Mouse (Mus musculus): Measurements from ENCODE around the gene Slc35g3.

Gene Slc35g3

GRCm38 (mm10) chr11:69774961-69775360 lies 13.2 kb upstream of the Slc35g3 start:
- peak; percentile 55 for DNase-seq (ENCODE audit: low read depth, low spot score)
- H3K36me3 ChIP-seq (ENCODE audit: control insufficient read depth, insufficient read depth, low read length, poor library complexity, severe bottlenecking): no peaks in the 10 kb centered on the region; the same call in 1 of the 2 replicates
- H3K27me3 ChIP-seq (ENCODE audit: control insufficient read depth, insufficient read depth, low read length, poor library complexity, severe bottlenecking): no peaks in the 10 kb centered on the region

- no peak for DNase-seq (ENCODE audit: low read depth, low spot score)
Measured at GRCm38 (mm10) chr11:69767625-69767909, 5.8 kb upstream of the Slc35g3 start.

DNA sequence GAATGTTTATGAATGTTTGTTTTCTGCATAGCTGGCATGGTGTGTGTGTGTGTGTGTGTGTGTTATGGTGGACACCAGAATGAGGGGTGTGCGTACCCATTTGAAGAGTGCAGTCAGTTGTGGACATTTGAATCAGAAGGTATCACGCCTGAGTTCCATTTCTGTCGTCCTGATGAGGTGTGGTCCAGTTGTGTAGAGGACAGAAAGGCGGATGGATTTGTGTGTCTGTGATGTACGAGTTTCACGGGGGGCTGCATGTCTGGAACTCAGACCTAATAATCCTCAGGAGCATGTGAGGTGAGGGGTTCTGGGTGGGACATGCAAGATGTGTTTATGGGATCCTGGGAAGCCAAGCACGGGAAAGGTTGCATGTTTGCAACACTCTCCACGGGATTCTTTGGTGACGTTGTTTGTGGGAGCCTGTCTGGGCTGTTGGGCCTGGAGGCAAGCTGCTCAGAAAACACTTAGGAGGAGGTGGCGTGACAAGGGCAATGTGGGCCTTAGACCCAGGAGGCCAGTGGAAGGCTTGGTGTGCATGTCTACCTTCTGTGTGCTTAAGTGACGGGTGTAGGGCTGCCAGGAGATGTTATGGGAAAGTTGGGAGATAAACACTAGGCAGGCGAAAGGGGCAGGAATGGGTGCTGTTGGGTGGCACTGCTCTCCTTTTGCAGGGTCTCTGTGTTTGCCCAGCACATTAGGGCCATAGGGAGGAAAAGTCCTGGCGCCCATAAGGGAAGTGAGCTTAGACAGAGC lies 5.3 kb upstream of the Slc35g3 start:
- Histone ChIP-seq H3K27me3 (ENCODE audit: control insufficient read depth, insufficient read depth, low read length, poor library complexity, severe bottlenecking) (no peaks in the 10 kb centered on the region), H3K36me3 (ENCODE audit: control insufficient read depth, insufficient read depth, low read length, poor library complexity, severe bottlenecking) (no peaks in the 10 kb centered on the region)
- DNase-seq (ENCODE audit: low read depth, low spot score): no peak

More at GRCm38 (mm10) chr11:69767625-69767909, 5.8 kb upstream of the Slc35g3 start:
- no peaks in the 10 kb centered on the region for H3K27me3 ChIP-seq (ENCODE audit: control insufficient read depth, insufficient read depth, low read length, poor library complexity, severe bottlenecking)
- no peaks in the 10 kb centered on the region for H3K36me3 ChIP-seq (ENCODE audit: control insufficient read depth, insufficient read depth, low read length, poor library complexity, severe bottlenecking)

DNA sequence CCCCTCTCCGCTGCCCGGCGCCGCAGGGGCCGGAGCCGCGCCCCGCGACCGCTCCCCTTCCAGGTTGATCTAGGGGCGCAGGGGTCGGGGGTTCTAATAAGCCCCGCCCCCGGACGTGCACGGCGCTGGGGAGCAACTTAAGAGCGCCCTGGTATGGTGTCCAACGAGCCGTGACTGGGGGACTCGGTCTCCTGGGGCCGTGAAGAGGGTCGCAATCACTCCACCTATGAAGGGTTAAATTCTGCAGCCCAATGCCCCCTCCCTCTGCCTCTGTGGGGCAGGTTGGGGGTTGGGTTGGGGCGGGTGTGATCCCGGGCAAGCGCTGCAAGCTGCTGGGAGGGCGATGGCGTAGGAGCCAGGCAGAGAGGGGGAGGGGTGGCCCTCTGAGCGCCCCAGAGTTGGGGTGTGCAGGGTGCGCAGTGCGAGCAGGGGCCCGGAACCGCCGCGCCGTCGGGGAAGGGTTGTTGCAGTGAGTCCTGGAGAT lies 4.4 kb upstream of the Slc35g3 start:
- no peaks in the 10 kb centered on the region for H3K27me3 ChIP-seq (ENCODE audit: control insufficient read depth, insufficient read depth, low read length, poor library complexity, severe bottlenecking)
- peak; percentile 72 for DNase-seq (ENCODE audit: low read depth, low spot score)
- no peaks in the 10 kb centered on the region for H3K36me3 ChIP-seq (ENCODE audit: control insufficient read depth, insufficient read depth, low read length, poor library complexity, severe bottlenecking)

- DNase-seq (ENCODE audit: low read depth, low spot score): peak; percentile 65
- Histone ChIP-seq H3K36me3 (ENCODE audit: control insufficient read depth, insufficient read depth, low read length, poor library complexity, severe bottlenecking) (no peaks in the 10 kb centered on the region), H3K27me3 (ENCODE audit: control insufficient read depth, insufficient read depth, low read length, poor library complexity, severe bottlenecking) (no peaks in the 10 kb centered on the region)
Measured at GRCm38 (mm10) chr11:69765221-69766125, 3.7 kb upstream of the Slc35g3 start, which contains the start of gene Zbtb4. Gene Zbtb4 (plus strand): TSS chr11:69765912.

DNA sequence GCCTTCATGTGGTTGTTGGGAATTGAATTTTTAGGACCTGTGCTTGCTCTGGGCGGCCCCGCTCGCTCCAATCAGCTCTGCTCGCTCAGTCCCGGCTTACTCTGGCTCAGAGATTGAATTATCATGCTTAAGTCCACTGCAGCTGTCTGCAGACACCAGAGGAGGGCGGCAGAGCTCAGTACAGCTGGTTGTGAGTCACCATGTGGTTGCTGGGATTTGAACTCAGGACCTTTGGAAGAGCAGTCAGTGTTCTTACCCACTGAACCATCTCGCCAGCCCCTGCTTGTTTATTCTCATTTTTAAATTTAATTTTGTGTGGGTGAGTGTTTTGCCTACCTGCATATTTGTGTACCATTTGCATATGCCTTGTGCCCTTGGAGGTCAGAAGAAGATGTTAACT lies 1.8 kb upstream of the Slc35g3 start:
- peak; percentile 52 for DNase-seq (ENCODE audit: low read depth, low spot score)
- Histone ChIP-seq H3K27me3 (ENCODE audit: control insufficient read depth, insufficient read depth, low read length, poor library complexity, severe bottlenecking) (no peaks in the 10 kb centered on the region), H3K36me3 (ENCODE audit: control insufficient read depth, insufficient read depth, low read length, poor library complexity, severe bottlenecking) (no peaks in the 10 kb centered on the region)

DNA sequence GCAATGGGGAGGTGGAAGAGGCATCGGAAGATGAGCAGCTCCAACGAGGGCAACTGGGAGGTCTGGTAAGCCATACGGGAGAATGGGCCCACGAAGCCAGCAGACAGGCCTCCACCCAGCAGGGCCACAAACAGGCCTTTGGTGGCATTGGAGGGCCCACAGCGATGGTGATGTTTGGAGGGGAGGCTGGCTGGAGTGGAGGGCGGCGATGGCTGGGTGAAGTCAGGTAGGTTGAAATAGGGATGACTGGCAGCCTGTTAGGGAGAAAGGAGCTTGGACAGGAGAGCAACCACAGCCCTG lies 917 bp downstream of the Slc35g3 start:
- H3K36me3 ChIP-seq (ENCODE audit: control insufficient read depth, insufficient read depth, low read length, poor library complexity, severe bottlenecking): 0 out of 2 replicates have a peak, but pooled peaks cover 4% of the 10 kb centered on the region
- no peak for DNase-seq (ENCODE audit: low read depth, low spot score)
- no peaks in the 10 kb centered on the region for H3K27me3 ChIP-seq (ENCODE audit: control insufficient read depth, insufficient read depth, low read length, poor library complexity, severe bottlenecking)

GRCm38 (mm10) chr11:69760160-69760900 lies 1.4 kb downstream of the Slc35g3 start:
- Histone ChIP-seq H3K27me3 (ENCODE audit: control insufficient read depth, insufficient read depth, low read length, poor library complexity, severe bottlenecking) (no peaks in the 10 kb centered on the region), H3K36me3 (ENCODE audit: control insufficient read depth, insufficient read depth, low read length, poor library complexity, severe bottlenecking) (0 out of 2 replicates have a peak, but pooled peaks cover 4% of the 10 kb centered on the region)
- no peak for DNase-seq (ENCODE audit: low read depth, low spot score)

GRCm38 (mm10) chr11:69758971-69759721 lies 2.6 kb downstream of the Slc35g3 start:
- DNase-seq (ENCODE audit: low read depth, low spot score): peak; percentile 94
- Histone ChIP-seq H3K27me3 (ENCODE audit: control insufficient read depth, insufficient read depth, low read length, poor library complexity, severe bottlenecking) (no peaks in the 10 kb centered on the region), H3K36me3 (ENCODE audit: control insufficient read depth, insufficient read depth, low read length, poor library complexity, severe bottlenecking) (0 out of 2 replicates have a peak, but pooled peaks cover 4% of the 10 kb centered on the region)

DNA sequence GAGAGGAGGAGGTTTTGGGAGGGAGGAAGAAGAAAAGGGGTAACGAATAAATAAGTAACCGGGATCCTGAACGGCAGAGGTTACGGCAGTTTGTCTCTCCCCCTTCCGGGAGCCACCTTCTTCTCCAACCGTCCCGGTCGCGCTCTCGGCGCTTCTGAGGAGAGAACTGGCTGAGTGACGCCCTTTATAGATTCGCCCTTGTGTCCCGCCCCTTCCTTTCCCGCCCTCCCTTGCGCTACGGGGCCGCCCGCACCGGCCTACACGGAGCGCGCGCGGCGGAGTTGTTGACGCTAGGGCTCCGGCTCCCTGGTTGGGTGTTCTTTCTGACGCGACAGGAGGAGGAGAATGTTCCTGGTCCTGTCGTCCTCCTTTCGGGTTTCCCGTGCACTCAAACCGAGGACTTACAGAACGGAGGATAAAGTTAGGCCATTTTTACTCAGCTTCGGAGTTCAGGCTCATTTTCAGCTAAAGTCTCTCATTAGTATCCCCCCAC lies 3.2 kb downstream of the Slc35g3 start, which contains the start of gene Polr2a:
Gene Polr2a, minus strand, starts transcription at position 160 of the 493 bp plus-strand sequence.
- no peaks in the 10 kb centered on the region for H3K27me3 ChIP-seq (ENCODE audit: control insufficient read depth, insufficient read depth, low read length, poor library complexity, severe bottlenecking)
- DNase-seq (ENCODE audit: low read depth, low spot score): peak; percentile 99
- 0 out of 2 replicates have a peak, but pooled peaks cover 4% of the 10 kb centered on the region for H3K36me3 ChIP-seq (ENCODE audit: control insufficient read depth, insufficient read depth, low read length, poor library complexity, severe bottlenecking)

DNA sequence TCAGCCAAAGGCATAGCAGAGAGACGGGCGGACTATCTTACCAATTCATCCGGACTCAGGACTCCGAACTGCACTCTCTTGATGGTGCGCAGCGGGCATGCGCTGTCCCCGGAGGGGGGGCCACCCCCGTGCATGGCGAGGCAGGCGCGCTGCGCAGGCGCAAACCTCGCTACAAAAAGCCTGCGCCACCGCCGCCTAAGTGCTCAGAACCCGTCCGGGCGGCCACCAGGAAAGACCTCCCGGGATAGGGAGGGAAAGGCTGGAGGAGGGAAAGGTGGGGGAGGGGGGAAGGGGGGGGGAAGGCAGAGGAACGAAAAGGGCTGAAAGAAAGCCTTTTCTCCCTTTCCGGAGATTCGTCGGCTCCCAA lies 3.7 kb downstream of the Slc35g3 start:
- Histone ChIP-seq H3K36me3 (ENCODE audit: control insufficient read depth, insufficient read depth, low read length, poor library complexity, severe bottlenecking) (0 out of 2 replicates have a peak, but pooled peaks cover 4% of the 10 kb centered on the region), H3K27me3 (ENCODE audit: control insufficient read depth, insufficient read depth, low read length, poor library complexity, severe bottlenecking) (no peaks in the 10 kb centered on the region)
- DNase-seq (ENCODE audit: low read depth, low spot score): peak; percentile 97

DNA sequence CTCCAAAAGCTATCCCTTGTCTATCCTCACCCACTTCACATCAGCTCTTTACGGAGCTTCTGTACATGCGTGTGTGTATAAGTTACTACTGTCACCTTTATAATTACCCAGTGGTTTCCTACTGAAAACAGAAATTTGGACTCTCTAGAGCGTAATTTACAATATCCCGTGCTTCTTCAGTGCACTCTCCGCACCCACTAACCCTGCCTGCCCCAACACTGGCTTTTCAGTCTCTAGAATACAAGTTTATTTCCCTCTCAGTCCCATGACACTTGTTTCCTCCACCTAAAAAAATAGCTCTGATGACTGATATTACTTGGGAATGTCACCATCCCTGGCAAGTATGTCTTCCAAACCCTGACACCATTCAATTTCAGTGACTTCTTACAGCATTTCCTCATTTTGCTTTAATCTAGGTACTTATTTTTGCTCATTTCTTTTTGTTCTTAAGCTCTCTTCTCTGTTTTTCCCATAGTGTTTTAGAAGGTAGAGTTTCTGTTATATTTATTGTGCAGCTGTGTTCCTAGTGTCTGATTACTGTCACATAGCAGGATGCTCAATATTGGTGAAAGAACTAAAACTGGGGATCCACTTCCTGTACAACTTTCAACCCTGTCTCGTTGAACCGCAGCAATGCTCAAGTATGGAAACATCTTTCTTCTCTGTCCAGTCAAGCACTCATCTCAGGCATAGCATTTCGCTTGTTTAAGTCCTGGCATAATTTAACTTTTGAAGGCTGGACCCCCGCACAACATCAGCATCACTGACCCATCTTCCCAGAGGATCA lies 4.3 kb downstream of the Slc35g3 start:
- Histone ChIP-seq H3K27me3 (ENCODE audit: control insufficient read depth, insufficient read depth, low read length, poor library complexity, severe bottlenecking) (no peaks in the 10 kb centered on the region), H3K36me3 (ENCODE audit: control insufficient read depth, insufficient read depth, low read length, poor library complexity, severe bottlenecking) (0 out of 2 replicates have a peak, but pooled peaks cover 4% of the 10 kb centered on the region)
- no peak for DNase-seq (ENCODE audit: low read depth, low spot score)

- Histone ChIP-seq H3K27me3 (ENCODE audit: control insufficient read depth, insufficient read depth, low read length, poor library complexity, severe bottlenecking) (no peaks in the 10 kb centered on the region), H3K36me3 (ENCODE audit: control insufficient read depth, insufficient read depth, low read length, poor library complexity, severe bottlenecking) (0 out of 2 replicates have a peak, but pooled peaks cover 4% of the 10 kb centered on the region)
- peak; percentile 79 for DNase-seq (ENCODE audit: low read depth, low spot score)
Measured at GRCm38 (mm10) chr11:69754701-69755100, 7.1 kb downstream of the Slc35g3 start.

Data from splenic B cell, adult 2 months (primary cell).